Mouse (Mus musculus) liver, adult (tissue): ENCODE measurements around the gene Il15.
A peak's percentile ranks its signal among the peaks of the same experiment; 100 is the strongest.

Source experiments
- GATA4 ChIP-seq: IDR thresholded peaks from 2 replicates; pipeline ENCODE4 v1.6.1; 2014; ENCODE audit warnings: mild to moderate bottlenecking, low read length; ENCODE audit not compliant: insufficient replicate concordance

The Il15 gene

GRCm38 (mm10) chr8:82402686-82403330, at the start of gene Il15:
Gene Il15 (minus strand): TSS chr8:82403222.
- TF ChIP-seq GATA4, result no peak

- peak; percentile 73; the same call in 1 of the 2 replicates for TF ChIP-seq GATA4
Measured at GRCm38 (mm10) chr8:82444897-82445296, 41.9 kb upstream of the Il15 start.

GRCm38 (mm10) chr8:82416587-82417340, 13.7 kb upstream of the Il15 start:
- TF ChIP-seq GATA4, result peak; percentile 99

- TF ChIP-seq GATA4, result no peak
Measured at GRCm38 (mm10) chr8:82415485-82415884, 12.5 kb upstream of the Il15 start.

- no peak for TF ChIP-seq GATA4
Measured at GRCm38 (mm10) chr8:82410135-82410534, 7.1 kb upstream of the Il15 start.

- no peak for TF ChIP-seq GATA4
Measured at GRCm38 (mm10) chr8:82407060-82407459, 4.0 kb upstream of the Il15 start.

- TF ChIP-seq GATA4, result no peak
Measured at GRCm38 (mm10) chr8:82404068-82404467, 1.0 kb upstream of the Il15 start.

- TF ChIP-seq GATA4, result no peak
Measured at GRCm38 (mm10) chr8:82402261-82402685, 749 bp downstream of the Il15 start.

- peak; percentile 93 for TF ChIP-seq GATA4
Measured at GRCm38 (mm10) chr8:82401490-82401889, 1.5 kb downstream of the Il15 start.

GRCm38 (mm10) chr8:82401059-82401458, 2.0 kb downstream of the Il15 start:
- TF ChIP-seq GATA4, result no peak

- TF ChIP-seq GATA4, result no peak
Measured at GRCm38 (mm10) chr8:82400376-82400775, 2.6 kb downstream of the Il15 start.

GRCm38 (mm10) chr8:82398546-82398945, 4.5 kb downstream of the Il15 start:
- no peak for TF ChIP-seq GATA4

GRCm38 (mm10) chr8:82391258-82391657, 11.8 kb downstream of the Il15 start:
- TF ChIP-seq GATA4, result no peak

- TF ChIP-seq GATA4, result no peak
Measured at GRCm38 (mm10) chr8:82388356-82388902, 14.6 kb downstream of the Il15 start.

- peak; percentile 90 for TF ChIP-seq GATA4
Measured at GRCm38 (mm10) chr8:82387614-82388013, 15.4 kb downstream of the Il15 start.

GRCm38 (mm10) chr8:82385867-82386266, 17.2 kb downstream of the Il15 start:
- TF ChIP-seq GATA4, result no peak

GRCm38 (mm10) chr8:82384458-82385234, 18.4 kb downstream of the Il15 start:
- TF ChIP-seq GATA4, result no peak
